Comparison of ENCODE assay signal across 7 mouse cellular contexts in the genomic region with DNA sequence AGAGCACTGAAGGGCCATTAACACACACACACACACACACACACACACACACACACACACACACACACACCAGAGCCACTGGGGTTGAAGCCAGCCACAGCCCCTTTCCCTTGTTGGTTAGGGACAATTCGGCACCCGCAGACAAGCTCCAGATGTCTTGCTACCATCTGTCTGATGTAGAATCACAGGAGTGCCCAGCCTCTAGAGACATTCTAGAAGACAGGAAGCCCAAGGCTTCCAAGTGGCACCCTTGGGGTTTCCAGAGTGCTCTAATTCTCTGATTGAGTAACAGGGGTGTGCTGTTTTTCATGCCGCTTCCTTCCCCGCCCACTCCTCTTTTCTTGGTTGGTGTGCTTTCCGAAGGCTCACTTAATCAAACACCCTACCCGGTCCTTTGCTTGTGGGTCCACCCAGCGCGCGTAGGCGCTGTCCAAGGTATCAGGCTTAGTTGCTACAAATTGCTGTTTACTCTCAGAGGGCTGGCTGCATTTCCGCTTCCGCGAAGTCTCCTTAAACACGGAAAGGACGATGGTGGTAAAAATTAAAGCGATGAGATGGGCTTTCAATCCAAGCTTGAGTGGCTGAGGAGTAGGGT. TPM values are rescaled to one million over a fixed set of nuclear protein-coding genes. Genes with fewer than 3 reads are reported as not detected.
DNase-seq lines count a peak whose midpoint lies in the region; ATAC-seq lines count a peak whose summit lies in the region.

No protein-coding gene starts in this region.

- no peak overlapping the region for H3K9ac ChIP-seq in hindbrain, embryonic 13.5 days

- H3K27ac ChIP-seq in embryonic facial prominence, embryonic 10.5 days (replicated peaks), result no peak overlapping the region
- H3K27ac ChIP-seq in hindbrain, embryonic 13.5 days, result no peak overlapping the region

- no peaks in the 10 kb centered on the region for H3K27me3 ChIP-seq in embryonic facial prominence, embryonic 10.5 days (replicated peaks; ENCODE audit: low read depth, poor library complexity, severe bottlenecking)
- H3K27me3 ChIP-seq in hindbrain, embryonic 13.5 days, result no peaks in the 10 kb centered on the region

- no peaks in the 10 kb centered on the region for H3K9me3 ChIP-seq in embryonic facial prominence, embryonic 10.5 days
- no peaks in the 10 kb centered on the region for H3K9me3 ChIP-seq in hindbrain, embryonic 13.5 days

- H3K4me1 ChIP-seq in embryonic facial prominence, embryonic 10.5 days, result peaks cover 7% of the 10 kb centered on the region
- H3K4me1 ChIP-seq in hindbrain, embryonic 13.5 days (replicated peaks), result peaks cover 9% of the 10 kb centered on the region

- peak overlapping the region; percentile 15; the same call in 1 of the 2 replicates for H3K4me2 ChIP-seq in hindbrain, embryonic 13.5 days

- DNase-seq in 416B (ENCODE audit: low read depth), result peak; percentile 11
- peak; percentile 64 to 71 for DNase-seq in B cell, adult 2 months
- DNase-seq in embryonic facial prominence, embryonic 10.5 days (ENCODE audit: low spot score), result peak; percentile 73
- peak; percentile 32 for DNase-seq in lung, postnatal 36 days
- peak; percentile 32 for DNase-seq in testis, postnatal 14 days (ENCODE audit: low spot score)

- no peak overlapping the region for H3K4me3 ChIP-seq in embryonic facial prominence, embryonic 10.5 days
- no peak overlapping the region for H3K4me3 ChIP-seq in hindbrain, embryonic 13.5 days

- WGBS in embryonic facial prominence, embryonic 10.5 days, result 14% methylated on average over 16 of the region's 16 CpGs
- WGBS in hindbrain, embryonic 13.5 days, result 22% methylated on average over 16 of the region's 16 CpGs

- no peaks in the 10 kb centered on the region for H3K36me3 ChIP-seq in embryonic facial prominence, embryonic 10.5 days (replicated peaks)
- no peaks in the 10 kb centered on the region for H3K36me3 ChIP-seq in hindbrain, embryonic 13.5 days

- ATAC-seq in hindbrain, embryonic 13.5 days (ENCODE audit: low FRiP score), result 0 out of 2 replicates have a peak, but pooled peaks have one; percentile 54
- no peak for ATAC-seq in activated CD4-positive, CD25-positive, alpha-beta regulatory T cell, adult 4 months

RNA-seq across cellular contexts. Expression of a gene that starts 59.5 kb away (rescaled TPM):
- 2.1 and 3.4 TPM in 2 replicates for polyA plus RNA-seq in embryonic facial prominence, embryonic 10.5 days (2016; fragmentation: Nextera tagmentation; extraction: Ambion mirVana)
- polyA plus RNA-seq in hindbrain, embryonic 13.5 days (2015; fragmentation: Nextera tagmentation; extraction: Ambion mirVana), result 11.5 and 14.2 TPM in 2 replicates
- polyA plus RNA-seq in activated CD4-positive, CD25-positive, alpha-beta regulatory T cell, adult 4 months (2017; shearing (Covaris generic)), result 1 to 10 TPM; 2.2 to 3.8 TPM

Comparison
In these comparisons a context has a peak if more than half of its experiments do, and no peak if none do; other contexts are left out.
1. DNase-seq: peak in every context shown above with its lines; median percentile 73 in embryonic facial prominence, embryonic 10.5 days; 68 in B cell, adult 2 months; 32 in lung, postnatal 36 days; 32 in testis, postnatal 14 days; 11 in 416B.